Mouse (Mus musculus) intestine, postnatal 0 days (tissue): ENCODE data around the gene Olfr432. TPM values are rescaled to one million over a fixed set of nuclear protein-coding genes. Genes with fewer than 3 reads are reported as not detected.

ENCODE experiments used
- ATAC-seq: fragments of 200-750 bp; cut with Nextera tagmentation; 2 replicates; pipeline ENCODE4 v1.8.0; 2017; ENCODE audit warnings: mild to moderate bottlenecking, moderate TSS enrichment, moderate library complexity
- H3K27ac ChIP-seq: fragments of 300-500 bp; sonication (generic); 2 replicates; pipeline ENCODE4 v1.5.1; 2014; ENCODE audit warnings: mild to moderate bottlenecking, low read depth, low read length, moderate library complexity
- H3K27me3 ChIP-seq: fragments of 300-500 bp; sonication (generic); replicated peaks from 2 replicates; pipeline ENCODE4 v1.6.1; 2014; ENCODE audit warnings: low read length, mixed read lengths; ENCODE audit not compliant: control insufficient read depth, insufficient read depth
- H3K36me3 ChIP-seq: fragments of 300-500 bp; sonication (generic); 2 replicates; pipeline ENCODE4 v1.6.1; 2014; ENCODE audit warnings: mild to moderate bottlenecking, moderate library complexity; ENCODE audit not compliant: control insufficient read depth, insufficient read depth
- H3K4me1 ChIP-seq: fragments of 300-500 bp; sonication (generic); replicated peaks from 2 replicates; pipeline ENCODE4 v1.6.1; 2014; ENCODE audit warnings: antibody characterized with exemption, low read length, mixed read lengths; ENCODE audit not compliant: control insufficient read depth, insufficient read depth
- H3K4me2 ChIP-seq: fragments of 300-500 bp; sonication (generic); replicated peaks from 2 replicates; pipeline ENCODE4 v1.6.1; 2014; ENCODE audit warnings: low read depth, mild to moderate bottlenecking, moderate library complexity
- H3K4me3 ChIP-seq: fragments of 300-500 bp; sonication (generic); 2 replicates; pipeline ENCODE4 v1.5.1; 2014; ENCODE audit warnings: low read depth, low read length
- H3K9ac ChIP-seq: fragments of 300-500 bp; sonication (generic); 2 replicates; pipeline ENCODE4 v1.6.1; 2014; ENCODE audit warnings: mild to moderate bottlenecking, low read depth, low read length
- H3K9me3 ChIP-seq: fragments of 300-500 bp; sonication (generic); 2 replicates; pipeline ENCODE4 v1.6.1; 2016; ENCODE audit warnings: mixed run types; ENCODE audit not compliant: control insufficient read depth
- CTCF ChIP-seq: sonication (generic); IDR thresholded peaks from 2 replicates; pipeline ENCODE4 v1.5.1; 2016; ENCODE audit warnings: low read depth, mild to moderate bottlenecking, control low read depth, antibody characterized with exemption, moderate library complexity
- WGBS: fragments of 180-500 bp; shearing (Covaris S2); extraction: QIAGEN DNeasy Blood & Tissue Kit; methylation state at CpG from one replicate; pipeline ENCODE4 v1.1.7; 2014; 5-methylcytosine and 5-hydroxymethylcytosine counted together
- polyA plus RNA-seq: library from polyadenylated mRNA; unstranded; fragments of >200 nt; fragmentation: Nextera tagmentation; extraction: Ambion mirVana; gene quantifications from 2 replicates; pipeline ENCODE4 v1.2.1, GENCODE M21; 2015

Olfr432 gene
- polyA plus RNA-seq, 1 experiment from 2014 or later, result not detected

DNA sequence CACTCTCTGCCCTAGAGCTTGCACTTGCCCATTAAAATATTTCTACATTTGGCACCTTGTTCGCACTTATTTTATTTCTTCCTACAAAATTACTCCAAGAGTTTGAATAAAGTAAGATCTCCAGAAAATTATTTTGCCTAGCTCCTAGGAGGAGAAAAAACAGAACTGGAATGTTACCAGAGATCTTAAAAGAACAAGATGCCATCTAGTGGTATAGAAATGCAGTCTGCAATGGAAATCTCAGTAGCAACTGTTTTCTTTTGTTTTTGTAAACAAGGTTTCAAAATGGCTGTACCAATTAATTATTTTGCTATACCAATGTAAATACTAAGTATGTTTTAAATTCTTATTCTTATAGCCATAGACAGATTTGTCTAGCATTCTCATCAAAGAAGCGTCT lies 54.7 kb downstream of the Olfr432 start:
- Histone ChIP-seq H3K4me2 (no peak overlapping the region), H3K27ac (no peak overlapping the region), H3K9me3 (no peaks in the 10 kb centered on the region), H3K36me3 (no peaks in the 10 kb centered on the region), H3K27me3 (no peaks in the 10 kb centered on the region), H3K9ac (no peak overlapping the region), H3K4me3 (no peak overlapping the region), H3K4me1 (no peaks in the 10 kb centered on the region)
- TF ChIP-seq CTCF, result peak; percentile 61
- ATAC-seq, result no peak
- WGBS, result 64% methylated on average over 2 of the region's 2 CpGs

Other genes starting within 250 kb of the Olfr432 start
- gene Ifi211, start 136.2 kb upstream of the Olfr432 start, polyA plus RNA-seq, result 1.3 and 1.6 TPM in 2 replicates
- 4.3 and 6.1 TPM in 2 replicates for gene Mndal, start 106.7 kb upstream of the Olfr432 start, polyA plus RNA-seq
- gene Ifi203, start 106.5 kb upstream of the Olfr432 start, polyA plus RNA-seq, result 3.7 and 5.9 TPM in 2 replicates
- gene Ifi202b, start 66.5 kb upstream of the Olfr432 start, polyA plus RNA-seq, result not detected in 2 replicates
- 1.7 and 1.9 TPM in 2 replicates for gene Ifi205, start 17.4 kb upstream of the Olfr432 start, polyA plus RNA-seq
- gene Olfr433, start 8.5 kb upstream of the Olfr432 start, polyA plus RNA-seq, result not detected in 2 replicates
- not detected in 2 replicates for gene Olfr430, start 17.4 kb downstream of the Olfr432 start, polyA plus RNA-seq
- gene Olfr429, start 35.1 kb downstream of the Olfr432 start, polyA plus RNA-seq, result not detected in 2 replicates
- gene Olfr427, start 47.7 kb downstream of the Olfr432 start, polyA plus RNA-seq, result not detected in 2 replicates
- gene Olfr231, start 72.0 kb downstream of the Olfr432 start, polyA plus RNA-seq, result not detected in 2 replicates
- not detected in 2 replicates for gene Olfr424, start 82.3 kb downstream of the Olfr432 start, polyA plus RNA-seq
- gene Olfr420, start 106.4 kb downstream of the Olfr432 start, polyA plus RNA-seq, result not detected in 2 replicates
- gene Spta1, start 123.6 kb downstream of the Olfr432 start, polyA plus RNA-seq, result 0.04 TPM in 1 of 2 replicates, not detected in the other
- not detected in 2 replicates for gene Olfr419, start 202.9 kb downstream of the Olfr432 start, polyA plus RNA-seq